Mouse (Mus musculus) heart, postnatal 0 days (tissue): ENCODE measurements around the gene Coq10a.

Experiments used
- CTCF ChIP-seq: IDR thresholded peaks from 2 replicates; pipeline ENCODE4 v1.5.1; 2016; ENCODE audit warnings: antibody characterized with exemption, control low read depth, low read depth
- EP300 ChIP-seq: IDR thresholded peaks from 2 replicates; pipeline ENCODE4 v1.6.1; 2016; ENCODE audit warnings: antibody characterized with exemption, low read depth

GRCm38 (mm10) chr10:128335582-128335981 lies 33.2 kb downstream of the Coq10a start:
- TF ChIP-seq CTCF (peak; percentile 83), EP300 (no peak)
